Mouse (Mus musculus) C2C12 (cell line): ENCODE measurements around the gene Ctnnbl1. TPM values are rescaled to one million over a fixed set of nuclear protein-coding genes. Genes with fewer than 3 reads are reported as not detected.

Experiments
- H3K27me3 ChIP-seq: one replicate; pipeline ENCODE4 v1.6.1; 2011; ENCODE audit not compliant: control insufficient read depth, insufficient read depth, insufficient read length
- H3K36me3 ChIP-seq: one replicate; pipeline ENCODE4 v1.6.1; 2011; ENCODE audit not compliant: control insufficient read depth, insufficient read depth
- H3K4me3 ChIP-seq: one replicate; pipeline ENCODE4 v1.5.1; 2011; ENCODE audit warnings: mild to moderate bottlenecking, control low read depth; ENCODE audit not compliant: poor library complexity, insufficient read depth, severe bottlenecking
- H3K79me2 ChIP-seq: one replicate; pipeline ENCODE4 v1.6.1; 2011; ENCODE audit not compliant: control insufficient read depth, insufficient read depth
- H3K79me3 ChIP-seq: one replicate; pipeline ENCODE4 v1.6.1; 2011; ENCODE audit warnings: low read depth, control low read depth
- H3ac ChIP-seq: one replicate; pipeline ENCODE3; 2011; ENCODE audit warnings: low read depth; ENCODE audit not compliant: control insufficient read depth, insufficient read length
- CEBPB ChIP-seq: IDR thresholded peaks from one replicate; pipeline ENCODE4 v1.6.1; 2011; ENCODE audit warnings: low read depth, mild to moderate bottlenecking, control low read depth, moderate library complexity
- CTCF ChIP-seq: IDR thresholded peaks from one replicate; pipeline ENCODE4 v1.5.1; 2011; ENCODE audit not compliant: control insufficient read depth, insufficient read depth, insufficient read length
- FOSL1 ChIP-seq: IDR thresholded peaks from one replicate; pipeline ENCODE4 v1.8.0; 2011; ENCODE audit warnings: mild to moderate bottlenecking, low read length; ENCODE audit not compliant: poor library complexity, insufficient read depth, severe bottlenecking
- MAX ChIP-seq: IDR thresholded peaks from one replicate; pipeline ENCODE4 v1.6.1; 2011; ENCODE audit warnings: mild to moderate bottlenecking, control low read depth
- MYOD1 ChIP-seq: IDR thresholded peaks from one replicate; pipeline ENCODE4 v1.6.1; 2011; ENCODE audit warnings: low read depth; ENCODE audit not compliant: control insufficient read depth, insufficient read length
- MYOG ChIP-seq: IDR thresholded peaks from one replicate; pipeline ENCODE4 v1.6.1; 2011; ENCODE audit not compliant: control insufficient read depth, insufficient read length; ENCODE audit errors: extremely low read depth
- USF1 ChIP-seq: IDR thresholded peaks from one replicate; pipeline ENCODE4 v1.6.1; 2011; ENCODE audit warnings: low read depth, mild to moderate bottlenecking, control low read depth, moderate library complexity
- polyA plus RNA-seq: library from polyadenylated mRNA; unstranded; fragments of >200 nt; fragmentation: generic; extraction: Trizol; gene quantifications from one replicate; pipeline ENCODE4 v1.2.1, GENCODE M21; 2012; ENCODE audit warnings: missing spikeins

Ctnnbl1 gene
- polyA plus RNA-seq, 1 experiment: 42.0 TPM

- H3K36me3 ChIP-seq: no peaks in the 10 kb centered on the region
- H3ac ChIP-seq: no peak overlapping the region
- H3K79me3 ChIP-seq: no peaks in the 10 kb centered on the region
- TF ChIP-seq CTCF (no peak), MYOD1 (peak; percentile 3), USF1 (no peak), MYOG (no peak)
- H3K27me3 ChIP-seq: peaks cover 34% of the 10 kb centered on the region
- no peaks in the 10 kb centered on the region for H3K79me2 ChIP-seq
- no peak overlapping the region for H3K4me3 ChIP-seq
These were observed 21.5 kb upstream of the Ctnnbl1 start for GRCm38 (mm10) chr2:157715586-157716191.

GRCm38 (mm10) chr2:157718441-157718840 is 18.8 kb upstream of the Ctnnbl1 start:
- no peak for TF ChIP-seq CEBPB
- TF ChIP-seq MYOD1: no peak
- no peak for TF ChIP-seq FOSL1
- TF ChIP-seq USF1: no peak
- TF ChIP-seq MYOG: no peak
- no peak for TF ChIP-seq CTCF
- no peak for TF ChIP-seq MAX

GRCm38 (mm10) chr2:157723883-157724573 is 13.2 kb upstream of the Ctnnbl1 start:
- Histone ChIP-seq H3K4me3 (no peak overlapping the region), H3K27me3 (peaks cover 24% of the 10 kb centered on the region), H3K79me3 (no peaks in the 10 kb centered on the region), H3K79me2 (no peaks in the 10 kb centered on the region), H3K36me3 (no peaks in the 10 kb centered on the region), H3ac (no peak overlapping the region)
- TF ChIP-seq MYOD1: no peak
- TF ChIP-seq FOSL1: no peak
- no peak for TF ChIP-seq CTCF

More at GRCm38 (mm10) chr2:157718441-157718840, 18.8 kb upstream of the Ctnnbl1 start:
- H3K79me3 ChIP-seq: no peaks in the 10 kb centered on the region
- H3K4me3 ChIP-seq: no peak overlapping the region
- no peaks in the 10 kb centered on the region for H3K36me3 ChIP-seq
- no peaks in the 10 kb centered on the region for H3K79me2 ChIP-seq
- peaks cover 38% of the 10 kb centered on the region for H3K27me3 ChIP-seq
- H3ac ChIP-seq: no peak overlapping the region

GRCm38 (mm10) chr2:157724574-157724914 is 12.7 kb upstream of the Ctnnbl1 start:
- Histone ChIP-seq H3K79me3 (no peaks in the 10 kb centered on the region), H3K4me3 (no peak overlapping the region), H3K27me3 (peaks cover 24% of the 10 kb centered on the region), H3K36me3 (no peaks in the 10 kb centered on the region), H3K79me2 (no peaks in the 10 kb centered on the region), H3ac (no peak overlapping the region)
- TF ChIP-seq CEBPB (no peak), FOSL1 (no peak), MYOG (no peak), CTCF (no peak), MAX (no peak), MYOD1 (no peak), USF1 (no peak)

- Histone ChIP-seq H3K27me3 (no peaks in the 10 kb centered on the region), H3ac (no peak overlapping the region), H3K79me3 (peaks cover 15% of the 10 kb centered on the region), H3K4me3 (no peak overlapping the region), H3K79me2 (peaks cover 66% of the 10 kb centered on the region), H3K36me3 (no peaks in the 10 kb centered on the region)
- TF ChIP-seq MYOD1 (no peak), FOSL1 (no peak)
These were observed 7.4 kb downstream of the Ctnnbl1 start for GRCm38 (mm10) chr2:157744619-157745018.

- Histone ChIP-seq H3K36me3 (no peaks in the 10 kb centered on the region), H3ac (no peak overlapping the region), H3K79me3 (peaks cover 12% of the 10 kb centered on the region), H3K27me3 (no peaks in the 10 kb centered on the region), H3K4me3 (no peak overlapping the region), H3K79me2 (peaks cover 60% of the 10 kb centered on the region)
- TF ChIP-seq CTCF: no peak
These were observed 8.5 kb downstream of the Ctnnbl1 start for GRCm38 (mm10) chr2:157745735-157746134.
